Mouse (Mus musculus): ENCODE measurements around the gene Pstpip1. TPM values are rescaled to one million over a fixed set of nuclear protein-coding genes. Genes with fewer than 3 reads are reported as not detected.
A peak's percentile ranks its signal among the peaks of the same experiment; 100 is the strongest.

Gene Pstpip1
- polyA plus RNA-seq, 1 experiment, result 1.0 TPM

GRCm38 (mm10) chr9:56107527-56107926 is 17.8 kb downstream of the Pstpip1 start:
- Histone ChIP-seq H3K36me3 (ENCODE audit: control insufficient read depth, insufficient read depth) (no peaks in the 10 kb centered on the region), H3K79me2 (ENCODE audit: control insufficient read depth, insufficient read depth) (no peaks in the 10 kb centered on the region)
- TF ChIP-seq USF1 (IDR thresholded peaks at IDR 0.05; ENCODE audit: low read depth), result no peak
- peak; percentile 75 for TF ChIP-seq FOSL1 (IDR thresholded peaks at IDR 0.05; ENCODE audit: insufficient read depth, low read length, poor library complexity, severe bottlenecking)
- no peak for TF ChIP-seq CEBPB (IDR thresholded peaks at IDR 0.05; ENCODE audit: low read depth)
- TF ChIP-seq CTCF (IDR thresholded peaks at IDR 0.05; ENCODE audit: control insufficient read depth, insufficient read depth, insufficient read length), result no peak

DNA sequence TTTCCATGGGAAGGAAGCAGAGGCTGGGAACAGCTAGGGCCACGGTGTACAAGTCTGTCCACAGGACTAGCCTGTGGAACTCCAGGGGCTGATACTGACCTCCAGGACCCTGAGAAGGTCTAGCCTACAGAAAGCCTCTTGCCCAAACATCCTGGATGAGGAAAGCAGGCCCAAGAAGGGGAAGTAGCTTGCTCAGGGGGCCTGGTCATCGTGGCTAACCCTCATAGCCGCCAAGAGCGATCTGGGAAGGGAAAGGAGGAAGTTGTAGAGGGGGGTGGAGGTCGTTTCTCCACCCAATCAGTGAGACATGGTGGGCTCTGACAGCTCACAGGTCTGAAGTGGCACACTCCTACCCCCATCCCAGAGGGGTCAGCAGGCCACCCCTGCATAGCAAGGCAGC is 18.4 kb downstream of the Pstpip1 start:
- H3K36me3 ChIP-seq (ENCODE audit: control insufficient read depth, insufficient read depth), result no peaks in the 10 kb centered on the region
- no peak for TF ChIP-seq MYOG (IDR thresholded peaks at IDR 0.05; ENCODE audit: control insufficient read depth, extremely low read depth, insufficient read length)
- TF ChIP-seq MAX (IDR thresholded peaks at IDR 0.05), result no peak
- TF ChIP-seq CEBPB (IDR thresholded peaks at IDR 0.05; ENCODE audit: low read depth), result no peak
- TF ChIP-seq USF1 (IDR thresholded peaks at IDR 0.05; ENCODE audit: low read depth), result no peak
- TF ChIP-seq CTCF (IDR thresholded peaks at IDR 0.05; ENCODE audit: control insufficient read depth, insufficient read depth, insufficient read length), result no peak
- TF ChIP-seq FOSL1 (IDR thresholded peaks at IDR 0.05; ENCODE audit: insufficient read depth, low read length, poor library complexity, severe bottlenecking), result no peak
- no peaks in the 10 kb centered on the region for H3K79me3 ChIP-seq (ENCODE audit: low read depth)
- H3K4me3 ChIP-seq (ENCODE audit: insufficient read depth, poor library complexity, severe bottlenecking), result no peak overlapping the region
- no peaks in the 10 kb centered on the region for H3K79me2 ChIP-seq (ENCODE audit: control insufficient read depth, insufficient read depth)
- no peak overlapping the region for H3ac ChIP-seq (ENCODE audit: control insufficient read depth, insufficient read length, low read depth)
- no peaks in the 10 kb centered on the region for H3K27me3 ChIP-seq (ENCODE audit: control insufficient read depth, insufficient read depth, insufficient read length)

More at GRCm38 (mm10) chr9:56107527-56107926, 17.8 kb downstream of the Pstpip1 start:
- H3K79me3 ChIP-seq (ENCODE audit: low read depth), result no peaks in the 10 kb centered on the region
- H3K27me3 ChIP-seq (ENCODE audit: control insufficient read depth, insufficient read depth, insufficient read length), result no peaks in the 10 kb centered on the region
- H3ac ChIP-seq (ENCODE audit: control insufficient read depth, insufficient read length, low read depth), result no peak overlapping the region
- no peak overlapping the region for H3K4me3 ChIP-seq (ENCODE audit: insufficient read depth, poor library complexity, severe bottlenecking)

- Histone ChIP-seq H3K27me3 (ENCODE audit: control insufficient read depth, insufficient read depth, insufficient read length) (no peaks in the 10 kb centered on the region), H3K4me3 (ENCODE audit: insufficient read depth, poor library complexity, severe bottlenecking) (no peak overlapping the region), H3K79me3 (ENCODE audit: low read depth) (no peaks in the 10 kb centered on the region), H3K79me2 (ENCODE audit: control insufficient read depth, insufficient read depth) (no peaks in the 10 kb centered on the region), H3K36me3 (ENCODE audit: control insufficient read depth, insufficient read depth) (no peaks in the 10 kb centered on the region), H3ac (ENCODE audit: control insufficient read depth, insufficient read length, low read depth) (no peak overlapping the region)
- TF ChIP-seq FOSL1 (IDR thresholded peaks at IDR 0.05; ENCODE audit: insufficient read depth, low read length, poor library complexity, severe bottlenecking), result no peak
- no peak for TF ChIP-seq MYOG (IDR thresholded peaks at IDR 0.05; ENCODE audit: control insufficient read depth, extremely low read depth, insufficient read length)
- no peak for TF ChIP-seq MAX (IDR thresholded peaks at IDR 0.05)
Measured at GRCm38 (mm10) chr9:56118091-56118490, 28.3 kb downstream of the Pstpip1 start.

GRCm38 (mm10) chr9:56118582-56118981 is 28.8 kb downstream of the Pstpip1 start:
- Histone ChIP-seq H3K36me3 (ENCODE audit: control insufficient read depth, insufficient read depth) (no peaks in the 10 kb centered on the region), H3ac (ENCODE audit: control insufficient read depth, insufficient read length, low read depth) (peak overlapping the region; percentile 25), H3K79me2 (ENCODE audit: control insufficient read depth, insufficient read depth) (no peaks in the 10 kb centered on the region), H3K79me3 (ENCODE audit: low read depth) (no peaks in the 10 kb centered on the region), H3K4me3 (ENCODE audit: insufficient read depth, poor library complexity, severe bottlenecking) (no peak overlapping the region), H3K27me3 (ENCODE audit: control insufficient read depth, insufficient read depth, insufficient read length) (no peaks in the 10 kb centered on the region)
- TF ChIP-seq MAX (IDR thresholded peaks at IDR 0.05) (peak; percentile 35), MYOD1 (IDR thresholded peaks at IDR 0.05; ENCODE audit: control insufficient read depth, insufficient read length, low read depth) (peak; percentile 21), MYOG (IDR thresholded peaks at IDR 0.05; ENCODE audit: control insufficient read depth, extremely low read depth, insufficient read length) (no peak), CTCF (IDR thresholded peaks at IDR 0.05; ENCODE audit: control insufficient read depth, insufficient read depth, insufficient read length) (peak; percentile 87)

DNA sequence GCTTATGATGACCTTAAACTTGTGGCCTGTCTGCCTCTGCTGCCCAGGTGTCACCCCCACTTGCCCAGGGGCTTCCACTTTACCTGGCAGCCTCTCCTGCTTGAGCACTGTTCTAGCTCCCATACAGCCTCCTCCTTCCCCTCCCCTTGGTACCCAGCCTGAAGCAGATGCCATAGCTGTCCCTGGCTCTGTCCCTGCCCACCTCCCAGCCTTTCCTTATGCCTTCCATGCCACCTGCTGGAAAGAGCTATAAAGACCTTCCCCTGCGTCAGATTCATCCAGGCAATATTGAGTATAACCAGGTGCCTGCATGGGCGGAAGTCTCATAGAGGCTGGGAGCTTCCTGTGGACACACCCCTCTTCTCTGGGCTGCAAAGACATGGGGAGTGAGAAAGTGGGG is 29.9 kb downstream of the Pstpip1 start:
- Histone ChIP-seq H3ac (ENCODE audit: control insufficient read depth, insufficient read length, low read depth) (no peak overlapping the region), H3K4me3 (ENCODE audit: insufficient read depth, poor library complexity, severe bottlenecking) (no peak overlapping the region), H3K27me3 (ENCODE audit: control insufficient read depth, insufficient read depth, insufficient read length) (no peaks in the 10 kb centered on the region), H3K36me3 (ENCODE audit: control insufficient read depth, insufficient read depth) (no peaks in the 10 kb centered on the region), H3K79me2 (ENCODE audit: control insufficient read depth, insufficient read depth) (no peaks in the 10 kb centered on the region), H3K79me3 (ENCODE audit: low read depth) (no peaks in the 10 kb centered on the region)
- TF ChIP-seq USF1 (IDR thresholded peaks at IDR 0.05; ENCODE audit: low read depth), result no peak
- TF ChIP-seq MYOG (IDR thresholded peaks at IDR 0.05; ENCODE audit: control insufficient read depth, extremely low read depth, insufficient read length), result no peak
- no peak for TF ChIP-seq FOSL1 (IDR thresholded peaks at IDR 0.05; ENCODE audit: insufficient read depth, low read length, poor library complexity, severe bottlenecking)
- no peak for TF ChIP-seq MYOD1 (IDR thresholded peaks at IDR 0.05; ENCODE audit: control insufficient read depth, insufficient read length, low read depth)
- TF ChIP-seq CTCF (IDR thresholded peaks at IDR 0.05; ENCODE audit: control insufficient read depth, insufficient read depth, insufficient read length), result no peak
- no peak for TF ChIP-seq MAX (IDR thresholded peaks at IDR 0.05)
- TF ChIP-seq CEBPB (IDR thresholded peaks at IDR 0.05; ENCODE audit: low read depth), result no peak

DNA sequence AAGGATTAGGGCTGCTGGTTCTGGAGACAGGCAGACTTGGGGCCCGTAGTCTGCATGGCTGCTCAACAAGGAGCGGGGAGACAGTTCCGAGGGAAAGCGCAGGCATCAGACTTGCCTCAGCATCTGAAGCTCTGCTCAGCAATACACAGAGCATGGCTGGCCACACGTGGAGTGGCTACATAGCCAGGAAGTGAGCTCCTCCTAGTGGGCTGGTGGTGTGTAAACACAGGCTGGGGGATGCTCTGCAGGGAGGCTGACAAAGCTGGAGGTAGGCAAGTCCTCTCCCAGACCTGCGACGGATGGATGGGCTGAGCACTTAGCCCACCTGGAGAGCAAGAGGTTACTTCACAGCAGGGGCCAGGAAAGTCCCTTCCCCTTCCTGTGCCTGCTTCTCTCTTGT is 31.3 kb downstream of the Pstpip1 start:
- H3ac ChIP-seq (ENCODE audit: control insufficient read depth, insufficient read length, low read depth), result no peak overlapping the region
- TF ChIP-seq FOSL1 (IDR thresholded peaks at IDR 0.05; ENCODE audit: insufficient read depth, low read length, poor library complexity, severe bottlenecking) (no peak), CTCF (IDR thresholded peaks at IDR 0.05; ENCODE audit: control insufficient read depth, insufficient read depth, insufficient read length) (peak; percentile 84), MYOD1 (IDR thresholded peaks at IDR 0.05; ENCODE audit: control insufficient read depth, insufficient read length, low read depth) (no peak), MYOG (IDR thresholded peaks at IDR 0.05; ENCODE audit: control insufficient read depth, extremely low read depth, insufficient read length) (no peak), MAX (IDR thresholded peaks at IDR 0.05) (peak; percentile 89), CEBPB (IDR thresholded peaks at IDR 0.05; ENCODE audit: low read depth) (no peak), USF1 (IDR thresholded peaks at IDR 0.05; ENCODE audit: low read depth) (no peak)
- H3K79me3 ChIP-seq (ENCODE audit: low read depth), result no peaks in the 10 kb centered on the region
- H3K36me3 ChIP-seq (ENCODE audit: control insufficient read depth, insufficient read depth), result no peaks in the 10 kb centered on the region
- H3K79me2 ChIP-seq (ENCODE audit: control insufficient read depth, insufficient read depth), result no peaks in the 10 kb centered on the region
- H3K27me3 ChIP-seq (ENCODE audit: control insufficient read depth, insufficient read depth, insufficient read length), result no peaks in the 10 kb centered on the region
- H3K4me3 ChIP-seq (ENCODE audit: insufficient read depth, poor library complexity, severe bottlenecking), result no peak overlapping the region

Measured in C2C12 (cell line).